Mouse (Mus musculus) cerebellum, postnatal 10 days (tissue): ENCODE results near the gene Rhou.
A peak's percentile ranks its signal among the peaks of the same experiment; 100 is the strongest.

Experiments used
- DNase-seq, 2 experiments: peaks; one replicate each; pipeline ENCODE4 v3.0.0; 2021; ENCODE audit warnings: mixed read lengths in 2 of 2

Rhou gene

GRCm38 (mm10) chr8:123651390-123652098, 2.2 kb upstream of the Rhou start:
- no peak for DNase-seq

- peak; percentile 33 to 47 for DNase-seq
Observed at GRCm38 (mm10) chr8:123652641-123653040, 1.1 kb upstream of the Rhou start.

- DNase-seq, result peak; percentile 80 to 81
Observed at GRCm38 (mm10) chr8:123653994-123654569, 353 bp downstream of the Rhou start.

GRCm38 (mm10) chr8:123654763-123655162, 1.0 kb downstream of the Rhou start:
- DNase-seq, result no peak

DNA sequence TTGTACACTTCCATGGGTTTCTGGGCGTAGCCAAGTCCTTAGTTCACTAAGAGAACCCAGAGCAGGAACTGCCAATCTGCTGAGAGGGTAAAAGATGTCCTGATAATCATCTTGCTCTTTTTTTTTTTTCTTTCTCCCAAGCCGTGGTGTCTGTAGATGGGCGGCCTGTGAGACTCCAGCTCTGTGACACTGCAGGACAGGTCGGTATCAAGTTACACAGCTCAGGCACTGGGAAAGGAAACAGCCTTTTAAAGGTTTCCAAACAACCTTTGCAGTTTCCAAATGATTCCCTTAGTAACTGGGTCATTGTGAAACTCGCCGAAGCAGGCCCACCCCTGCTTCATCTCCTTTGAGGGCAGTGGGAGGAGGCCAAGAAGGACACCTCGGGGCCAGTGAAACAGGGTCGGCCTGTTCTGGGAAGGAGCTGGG, 1.6 kb downstream of the Rhou start:
- peak in 1 of 2 experiments; percentile 26 for DNase-seq

DNA sequence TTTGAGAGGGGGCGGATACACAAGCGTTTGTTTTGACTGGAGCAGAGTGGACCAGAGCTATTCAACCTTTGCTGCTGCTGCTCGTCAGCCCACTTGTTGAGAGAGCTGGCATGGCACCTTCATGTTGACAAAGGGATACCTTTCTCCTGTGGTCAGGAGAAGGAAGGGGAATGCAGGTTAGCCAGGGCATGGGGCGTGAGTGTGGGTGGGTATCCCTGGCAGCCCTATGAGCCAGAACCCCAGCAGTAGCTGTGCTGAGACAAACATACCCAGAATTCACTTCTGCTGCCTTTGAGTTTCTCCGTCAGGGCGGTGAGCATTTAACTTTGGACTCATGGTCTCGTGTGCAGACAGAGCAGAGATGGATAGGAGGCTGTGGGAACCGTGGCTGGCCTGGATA, 4.1 kb downstream of the Rhou start:
- DNase-seq, result no peak

GRCm38 (mm10) chr8:123659469-123660057, 5.8 kb downstream of the Rhou start:
- no peak for DNase-seq

DNA sequence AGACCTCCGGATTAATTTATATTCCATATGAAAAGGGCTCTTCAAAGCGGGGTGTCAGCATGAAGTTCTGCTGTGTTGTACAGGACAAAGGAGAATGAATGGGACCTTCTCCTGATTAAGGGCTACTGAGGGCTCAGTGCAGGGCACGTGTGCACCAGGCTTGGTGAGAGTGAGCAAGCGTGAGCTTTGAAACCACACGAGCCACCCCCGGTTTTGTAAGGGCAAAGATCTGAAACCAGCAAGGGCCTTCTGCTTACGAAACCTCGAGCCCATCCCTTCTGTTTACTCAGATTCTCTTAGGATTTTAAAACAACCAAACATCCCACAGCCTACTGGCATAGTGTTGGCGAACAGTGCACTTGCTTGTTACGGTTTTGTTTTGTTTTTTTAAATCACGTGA, 7.8 kb downstream of the Rhou start:
- DNase-seq, result no peak

DNA sequence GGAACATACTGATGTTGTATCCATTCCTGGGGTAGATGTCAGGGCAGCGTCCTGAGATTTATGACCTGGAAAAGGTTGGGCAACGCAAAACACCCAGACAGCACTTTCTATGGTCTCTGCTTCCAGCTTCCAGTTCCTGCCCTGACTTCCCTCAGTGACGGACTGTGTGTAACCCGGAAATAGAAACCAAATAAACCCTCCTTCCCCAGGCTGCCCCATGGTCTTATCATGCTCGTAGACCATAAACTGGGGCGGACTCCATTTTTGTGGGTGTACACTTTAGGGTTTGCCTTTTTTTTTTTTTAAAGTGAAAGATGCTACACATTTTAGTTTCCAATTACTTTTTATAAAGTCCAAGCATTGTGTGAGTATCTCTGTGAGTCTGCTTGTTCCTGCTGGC, 11.9 kb downstream of the Rhou start:
- DNase-seq, result no peak

GRCm38 (mm10) chr8:123666832-123667231, 13.1 kb downstream of the Rhou start:
- DNase-seq, result no peak

- no peak for DNase-seq
Observed at GRCm38 (mm10) chr8:123668681-123669080, 15.0 kb downstream of the Rhou start.

DNA sequence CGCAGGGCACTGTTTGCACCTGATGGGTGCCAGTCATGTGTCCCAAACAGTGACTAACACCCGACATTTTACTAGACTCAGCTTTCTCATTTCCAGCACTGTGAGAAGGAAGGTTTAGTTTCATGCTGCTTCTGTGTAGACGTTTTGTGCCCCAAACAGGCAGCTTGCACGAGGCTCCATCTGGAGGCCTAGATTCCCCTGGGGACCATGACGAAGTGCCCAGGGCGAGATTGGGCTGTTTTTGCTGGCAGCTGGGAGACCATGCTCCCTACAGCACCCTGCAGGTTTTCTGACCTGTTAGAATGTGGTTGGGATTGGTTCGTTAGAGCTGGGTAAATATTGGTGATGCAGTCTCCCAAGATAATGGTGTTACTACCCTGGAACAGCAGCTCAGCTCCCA, 17.0 kb downstream of the Rhou start:
- no peak for DNase-seq

DNA sequence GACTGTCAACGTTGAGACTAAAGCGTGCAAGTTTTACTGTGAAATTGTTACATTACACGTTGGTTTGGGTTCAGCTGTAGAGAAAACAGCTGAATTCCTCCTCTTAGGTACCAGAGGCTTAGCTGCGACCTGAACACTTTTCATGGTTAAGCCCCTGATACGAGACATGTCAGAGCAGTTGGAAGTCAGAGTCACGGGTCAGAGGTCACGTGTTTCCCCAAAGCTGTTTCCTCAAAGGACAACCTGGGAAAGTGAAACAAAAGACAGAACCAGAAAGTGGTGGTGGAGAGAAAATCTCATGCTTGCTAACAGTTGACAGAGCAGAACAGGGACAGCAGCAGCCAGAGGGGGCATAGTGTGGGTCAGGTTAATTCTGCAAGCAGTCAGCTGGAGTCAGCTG, 17.7 kb downstream of the Rhou start:
- no peak for DNase-seq

- DNase-seq, result no peak
Observed at GRCm38 (mm10) chr8:123672648-123673047, 18.9 kb downstream of the Rhou start.

- no peak for DNase-seq
Observed at GRCm38 (mm10) chr8:123675611-123676010, 21.9 kb downstream of the Rhou start.

DNA sequence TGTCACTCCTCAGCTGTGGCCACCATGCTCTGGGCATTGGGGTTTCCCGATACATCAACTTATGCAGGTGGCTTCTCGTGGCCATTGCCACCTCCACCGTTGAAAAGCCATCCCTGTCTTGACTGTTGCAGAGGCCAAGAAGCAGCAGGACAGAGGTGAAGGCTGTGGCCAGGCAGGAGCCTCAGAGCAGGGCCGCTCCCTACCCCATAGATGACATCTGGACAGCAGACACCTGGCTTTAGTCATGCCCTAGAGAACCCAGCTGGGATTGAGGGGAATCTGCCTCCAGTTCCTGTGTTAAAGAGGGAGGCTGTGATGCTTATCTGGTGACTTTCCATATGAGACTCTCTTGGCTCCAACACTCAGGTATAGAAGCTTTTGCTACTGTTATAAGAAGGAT, 24.7 kb downstream of the Rhou start:
- DNase-seq, result no peak

- peak; percentile 36 to 57 for DNase-seq
Observed at GRCm38 (mm10) chr8:123682073-123682761, 28.5 kb downstream of the Rhou start.

- no peak for DNase-seq
Observed at GRCm38 (mm10) chr8:123683321-123683720, 29.6 kb downstream of the Rhou start.

DNA sequence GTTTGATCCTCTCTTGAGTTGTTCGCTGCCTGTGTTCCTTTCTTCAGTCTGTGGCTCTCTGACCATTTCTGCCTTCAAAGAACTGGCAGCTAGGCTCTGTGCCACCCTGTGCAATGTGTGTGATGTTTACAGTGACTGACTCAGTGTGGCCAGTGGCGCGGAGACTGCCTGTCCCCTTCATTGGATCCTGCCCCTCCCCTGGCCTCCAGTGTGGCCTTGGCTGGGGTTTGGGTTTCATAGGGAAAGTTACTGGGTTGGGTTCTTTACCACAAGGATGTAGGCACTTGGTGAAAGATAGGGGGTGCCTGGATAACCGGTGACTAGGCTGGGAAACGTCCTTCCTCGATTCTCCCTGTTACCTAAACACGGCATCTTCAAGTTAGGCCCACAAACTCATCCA, 31.1 kb downstream of the Rhou start:
- no peak for DNase-seq

- no peak for DNase-seq
Observed at GRCm38 (mm10) chr8:123685477-123685876, 31.7 kb downstream of the Rhou start.

DNA sequence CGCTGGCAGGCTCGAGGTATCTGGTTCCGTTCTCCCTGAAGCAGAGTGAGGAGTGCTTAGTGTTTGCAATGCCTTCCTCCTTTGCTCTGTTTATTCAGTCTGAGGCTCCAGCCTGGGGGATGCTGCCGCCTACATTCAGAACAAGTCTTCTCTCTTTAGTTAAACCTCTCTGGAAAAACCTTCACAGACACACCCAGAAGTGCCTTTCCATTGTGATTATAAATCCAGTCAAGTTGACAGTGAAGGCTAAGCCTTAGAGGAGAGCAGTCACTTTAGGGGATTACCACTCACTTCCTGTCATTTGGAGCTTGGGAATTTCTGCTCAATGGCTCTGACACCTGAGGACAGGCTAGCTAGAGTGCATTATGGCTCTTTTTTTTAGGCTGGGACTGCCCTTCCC, 34.1 kb downstream of the Rhou start:
- no peak for DNase-seq

DNA sequence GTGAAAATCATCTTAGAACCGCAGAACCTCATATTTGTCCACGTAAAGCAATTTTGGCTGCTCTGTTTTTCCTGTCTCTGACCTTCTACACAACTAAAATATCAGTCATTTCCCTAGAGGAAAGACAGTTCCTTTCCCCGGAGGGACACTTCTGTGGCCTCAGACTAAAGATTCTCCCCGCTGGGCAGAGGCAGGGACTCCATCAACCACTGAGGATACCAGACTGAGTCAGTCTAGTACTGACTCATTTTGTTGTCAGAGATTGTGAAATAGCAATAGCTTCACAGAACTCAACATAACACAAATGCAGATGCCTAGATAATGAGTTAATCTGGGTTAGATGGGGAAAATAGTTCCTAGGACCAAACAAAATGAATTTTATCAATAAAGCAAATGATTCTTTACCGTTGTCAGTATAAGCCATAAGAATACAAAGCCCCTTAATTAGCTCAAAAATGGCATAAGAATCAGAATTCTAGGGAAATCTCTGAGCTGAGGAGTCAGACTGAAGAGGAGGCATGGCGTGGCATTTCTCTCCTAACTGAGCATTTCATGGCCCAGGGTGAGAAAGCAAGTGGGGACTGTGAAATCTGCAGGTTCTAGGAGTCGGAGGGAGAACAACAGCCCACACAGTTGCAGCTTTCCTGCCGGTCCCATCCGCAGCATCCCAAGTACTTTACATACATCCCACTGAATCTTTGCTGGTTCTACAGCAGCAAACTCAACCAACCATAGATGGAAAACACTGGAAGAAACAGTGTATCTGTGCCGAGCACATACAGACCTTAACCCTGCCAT, 38.6 kb downstream of the Rhou start:
- no peak for DNase-seq

DNA sequence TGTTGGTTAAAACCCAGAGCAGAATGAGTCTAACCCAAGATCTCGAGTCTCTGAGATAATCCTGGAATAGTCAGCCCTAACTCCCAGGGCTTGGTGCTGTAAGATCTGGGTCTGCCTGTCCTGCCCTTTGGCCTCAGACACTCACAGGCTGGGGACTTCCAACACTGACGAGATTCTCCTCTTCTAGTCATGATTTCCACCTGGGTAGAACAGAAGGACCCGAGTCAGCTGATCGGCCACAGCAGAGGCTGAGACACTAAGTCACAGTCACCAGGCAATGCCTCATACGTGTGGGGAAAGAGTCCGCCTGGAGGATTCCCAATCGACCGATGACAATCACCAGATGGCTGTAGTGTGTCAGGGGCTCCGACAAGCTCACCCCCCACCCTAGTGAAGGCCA, 42.4 kb downstream of the Rhou start:
- DNase-seq, result no peak
